Mouse (Mus musculus): ENCODE measurements around the gene Rbp4. TPM values are rescaled to one million over a fixed set of nuclear protein-coding genes. Genes with fewer than 3 reads are reported as not detected.
A peak's percentile ranks its signal among the peaks of the same experiment; 100 is the strongest.

Gene Rbp4
- total RNA-seq, 2 experiments from 2014 or later = 0.77 to 1.1 TPM

- DNase-seq = no peak
Measured at GRCm38 (mm10) chr19:38089358-38089757, 35.7 kb downstream of the Rbp4 start.

- DNase-seq = peak; percentile 66
Measured at GRCm38 (mm10) chr19:38086948-38087551, 38.0 kb downstream of the Rbp4 start.

- DNase-seq = no peak
Measured at GRCm38 (mm10) chr19:38085841-38086240, 39.2 kb downstream of the Rbp4 start.

GRCm38 (mm10) chr19:38082931-38083525 lies 42.1 kb downstream of the Rbp4 start:
- DNase-seq = no peak

DNA sequence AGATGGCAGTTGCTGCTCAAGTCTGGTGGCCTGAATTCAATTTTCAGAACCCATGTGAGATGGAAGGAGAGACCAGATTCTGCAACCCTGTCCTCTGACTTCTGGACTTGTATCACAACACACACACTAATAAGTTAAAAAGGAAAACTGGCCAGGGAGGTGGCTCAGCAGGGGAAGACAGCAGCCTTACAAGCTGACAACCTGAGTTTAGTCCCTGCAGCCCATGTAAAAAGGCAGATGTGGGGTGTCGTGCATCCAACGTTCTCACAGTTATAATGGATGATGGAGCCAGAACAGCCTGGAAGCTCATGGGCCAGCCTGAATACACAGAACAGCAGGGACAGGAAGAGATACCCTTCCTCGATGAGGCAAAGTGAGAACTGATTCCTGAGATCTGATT lies 43.7 kb downstream of the Rbp4 start:
- no peak for DNase-seq

DNA sequence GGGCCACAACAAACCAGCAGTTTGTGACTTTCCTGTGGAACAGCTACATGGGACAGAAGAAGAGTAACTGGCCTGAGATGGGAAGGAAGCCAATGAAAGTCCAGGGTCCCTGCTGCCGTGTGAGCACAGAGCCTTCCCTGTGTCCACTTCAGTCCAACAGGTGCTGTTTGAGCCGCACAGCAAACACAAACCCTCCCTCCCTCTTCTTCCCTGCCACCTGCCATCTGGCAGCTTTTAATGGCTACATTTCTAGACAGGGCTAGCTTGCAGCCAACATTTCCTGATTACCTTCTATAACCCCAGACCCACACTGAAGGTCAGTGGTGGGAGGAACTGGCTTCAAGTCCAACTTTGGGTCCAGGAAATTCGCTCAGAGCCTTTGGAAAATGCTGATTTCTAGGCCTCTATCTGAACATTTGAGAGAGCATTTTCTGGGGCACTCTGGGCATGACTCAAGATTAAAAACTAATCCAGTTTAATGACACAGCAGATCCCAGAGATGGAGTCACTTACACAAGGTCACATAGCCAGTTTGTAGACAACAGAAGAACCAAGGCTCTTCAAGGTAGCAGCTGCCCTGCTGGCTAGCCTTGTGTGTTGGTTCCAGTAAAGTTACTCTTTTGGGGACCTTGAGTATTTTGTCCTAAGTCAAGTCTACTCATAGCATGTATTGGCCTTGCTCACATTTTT lies 47.1 kb downstream of the Rbp4 start:
- DNase-seq = no peak

DNA sequence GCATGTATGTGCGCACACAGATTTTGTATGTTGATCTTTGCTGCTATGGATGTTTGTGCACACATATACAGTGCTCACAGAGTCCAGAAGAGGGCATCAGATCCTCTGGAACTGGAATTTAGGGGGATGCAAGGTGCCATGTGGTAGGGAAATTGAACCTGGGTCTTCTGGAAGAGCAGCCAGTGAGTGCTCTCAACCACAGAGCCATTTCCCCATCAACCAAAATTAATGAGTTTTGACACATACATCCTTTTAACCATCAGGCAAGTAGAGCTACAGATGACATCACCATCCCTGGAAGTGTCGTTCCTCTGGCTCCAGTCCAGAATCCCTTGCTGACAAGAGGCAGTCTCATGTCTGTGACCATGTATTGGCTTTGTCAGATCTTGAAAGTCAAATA lies 48.8 kb downstream of the Rbp4 start:
- DNase-seq = peak; percentile 35

GRCm38 (mm10) chr19:38075051-38075450 lies 50.0 kb downstream of the Rbp4 start:
- no peak for DNase-seq

DNA sequence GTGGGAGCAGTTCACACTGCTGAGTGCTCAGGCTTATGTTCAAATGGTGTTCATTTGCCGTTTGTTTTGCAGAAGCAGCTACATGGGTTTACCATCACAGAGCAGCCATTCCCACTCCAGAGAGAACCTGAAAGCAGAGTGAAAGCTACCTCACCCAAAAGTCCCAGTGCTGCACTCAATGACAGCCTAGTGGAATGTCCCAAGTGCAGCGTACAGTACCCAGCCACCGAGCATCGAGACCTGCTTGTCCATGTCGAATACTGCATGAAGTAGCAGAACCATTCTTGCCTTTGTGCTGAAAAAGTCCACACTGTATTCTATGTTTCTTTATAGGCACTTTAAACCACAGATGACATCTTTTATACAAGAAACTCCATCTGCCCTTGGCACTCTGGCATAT lies 51.9 kb downstream of the Rbp4 start:
- no peak for DNase-seq

Other genes with a start within 250 kb of the Rbp4 start
- gene Myof, start 81.7 kb downstream of the Rbp4 start, total RNA-seq (2021) = 10 to 100 TPM; 15.5 to 16.4 TPM
- 10 to 100 TPM; 18.5 to 20.3 TPM for gene Cep55, start 70.3 kb downstream of the Rbp4 start, total RNA-seq (2021)
- gene Ffar4, start 28.2 kb downstream of the Rbp4 start, total RNA-seq (2021) = under 1 TPM in 1 of 2 experiments, not detected in 1; 0.38 TPM
- not detected for gene Pde6c, start 7.5 kb upstream of the Rbp4 start, total RNA-seq (2021)
- 10 to 100 TPM; 14.4 to 14.9 TPM for gene Fra10ac1, start 98.9 kb upstream of the Rbp4 start, total RNA-seq (2021)
- gene Lgi1, start 139.3 kb upstream of the Rbp4 start, total RNA-seq (2021) = under 1 TPM; 0.24 to 0.36 TPM